Comparison of ENCODE assay signal across 8 mouse cellular contexts in the genomic region with DNA sequence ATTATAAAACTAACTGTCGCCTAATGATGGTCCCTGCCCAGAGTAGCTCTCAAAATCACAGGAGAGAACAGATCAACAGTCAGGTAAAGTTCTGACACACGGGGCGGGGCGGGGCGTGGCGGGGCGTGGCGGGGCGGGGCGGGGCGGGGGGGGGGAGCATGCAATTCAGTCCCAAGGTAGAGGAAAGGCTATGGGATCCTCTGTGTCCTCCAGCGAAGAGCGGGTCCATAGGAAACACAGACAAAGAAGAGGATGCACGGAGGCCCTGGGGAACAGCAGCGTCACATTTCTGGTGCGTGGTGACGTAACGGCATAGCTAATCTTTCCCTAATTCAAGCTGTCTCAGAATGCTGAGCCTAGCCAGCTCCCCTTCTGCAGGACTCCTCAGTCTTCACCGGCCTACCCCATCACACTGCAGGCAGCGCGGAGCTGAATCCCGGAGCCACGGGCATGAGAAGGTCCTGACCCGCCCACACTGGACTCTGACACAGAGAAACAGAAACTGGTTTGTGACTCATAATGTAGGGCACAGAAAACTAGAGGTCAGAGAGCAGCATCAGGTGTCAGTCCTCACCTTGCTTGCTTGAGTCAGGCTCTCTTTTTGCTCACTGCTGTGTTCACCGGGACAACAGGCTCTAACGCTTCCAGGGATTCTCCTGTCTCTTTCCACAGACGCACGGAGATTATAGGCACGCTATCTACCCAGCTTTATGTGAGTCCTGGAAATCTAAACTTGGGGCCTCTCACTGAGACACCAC. TPM values are rescaled to one million over a fixed set of nuclear protein-coding genes. Genes with fewer than 3 reads are reported as not detected.
DNase-seq lines count a peak whose midpoint lies in the region; ATAC-seq and TF ChIP-seq lines count a peak whose summit lies in the region.

No protein-coding gene starts in this region.

- 0 out of 2 replicates have a peak, but pooled peaks have one; percentile 37 for ATAC-seq in forebrain, embryonic 16.5 days

- no peak overlapping the region for H3ac ChIP-seq in myocyte (ENCODE audit: control insufficient read depth, insufficient read length)

- peak overlapping the region; percentile 31; the same call in 1 of the 2 replicates for H3K4me2 ChIP-seq in forebrain, embryonic 16.5 days (ENCODE audit: low read length)
- peak overlapping the region; percentile 58 for H3K4me2 ChIP-seq in myocyte (ENCODE audit: low read depth)

- H3K9me3 ChIP-seq in forebrain, embryonic 16.5 days (ENCODE audit: control insufficient read depth, low read length) = no peaks in the 10 kb centered on the region

- no peaks in the 10 kb centered on the region for H3K36me3 ChIP-seq in forebrain, embryonic 16.5 days (ENCODE audit: control insufficient read depth, insufficient read depth)
- H3K36me3 ChIP-seq in myocyte (ENCODE audit: control insufficient read depth, insufficient read depth) = no peaks in the 10 kb centered on the region

- H3K4me1 ChIP-seq in forebrain, embryonic 16.5 days (replicated peaks; ENCODE audit: control insufficient read depth, insufficient read depth, low read length) = peaks cover 4% of the 10 kb centered on the region

- no peak overlapping the region for H3K9ac ChIP-seq in forebrain, embryonic 16.5 days (replicated peaks; ENCODE audit: low read depth, low read length)

- DNase-seq in spleen, postnatal 4 days (ENCODE audit: low spot score in 2 of 2) = peak; percentile 27 to 65
- DNase-seq in spleen, adult 18-20 months = no peak
- peak; percentile 77 to 84 for DNase-seq in kidney, postnatal 36 days
- no peak for DNase-seq in layer of hippocampus, adult 9-10 months (ENCODE audit: low spot score)
- no peak for DNase-seq in gastrocnemius, adult 8-10 months (ENCODE audit: low spot score in 2 of 2)
- no peak for DNase-seq in adrenal gland, adult 2 months

- no peak overlapping the region for H3K4me3 ChIP-seq in forebrain, embryonic 16.5 days (replicated peaks; ENCODE audit: low read length)
- no peak overlapping the region for H3K4me3 ChIP-seq in myocyte

- TF ChIP-seq POLR2A in myocyte (IDR thresholded peaks at IDR 0.05; ENCODE audit: insufficient read length, low read depth) = no peak

- no peaks in the 10 kb centered on the region for H3K27me3 ChIP-seq in forebrain, embryonic 16.5 days (replicated peaks; ENCODE audit: control insufficient read depth, insufficient read depth, low read length)
- no peaks in the 10 kb centered on the region for H3K27me3 ChIP-seq in myocyte (ENCODE audit: control insufficient read depth, insufficient read depth, insufficient read length)

- no peak overlapping the region for H3K27ac ChIP-seq in forebrain, embryonic 16.5 days (ENCODE audit: low read length)

- 56% methylated on average over 29 of the region's 29 CpGs for WGBS in forebrain, embryonic 16.5 days

- no peaks in the 10 kb centered on the region for H3K79me2 ChIP-seq in myocyte (ENCODE audit: control insufficient read depth, insufficient read depth)

TF ChIP-seq in myocyte, 11 proteins besides CTCF, POLR2A, EP300 and RAD21:
- no peak for TF ChIP-seq MYOD1 (IDR thresholded peaks at IDR 0.05; ENCODE audit: control insufficient read depth in 1 of 3, insufficient read length in 2 of 3, low read depth in 2 of 3)
- TF ChIP-seq USF1 (IDR thresholded peaks at IDR 0.05; ENCODE audit: low read depth) = no peak
- no peak for TF ChIP-seq E2F4 (IDR thresholded peaks at IDR 0.05; ENCODE audit: insufficient read depth)
- no peak for TF ChIP-seq MYOG (IDR thresholded peaks at IDR 0.05; ENCODE audit: control insufficient read depth in 1 of 3, insufficient read depth in 1 of 3, insufficient read length in 2 of 3, low read depth in 2 of 3)
- TF ChIP-seq SRF (IDR thresholded peaks at IDR 0.05; ENCODE audit: control insufficient read depth, insufficient read length, low read depth) = no peak
- TF ChIP-seq TCF12 (IDR thresholded peaks at IDR 0.05; ENCODE audit: insufficient read depth, poor library complexity, severe bottlenecking) = no peak
- TF ChIP-seq TCF3 (IDR thresholded peaks at IDR 0.05; ENCODE audit: insufficient read length, low read depth) = no peak
- TF ChIP-seq MAX (IDR thresholded peaks at IDR 0.05; ENCODE audit: low read depth) = no peak
- no peak for TF ChIP-seq REST (IDR thresholded peaks at IDR 0.05; ENCODE audit: insufficient read depth, insufficient read length)
- no peak for TF ChIP-seq CEBPB (IDR thresholded peaks at IDR 0.05; ENCODE audit: insufficient read depth, poor library complexity, severe bottlenecking)
- no peak for TF ChIP-seq POLR2AphosphoS2 (IDR thresholded peaks at IDR 0.05; ENCODE audit: insufficient read length, low read depth)
TF ChIP-seq in myocyte: peak in this region for 0.

RNA-seq across cellular contexts. Expression of a gene that starts 14.1 kb away (rescaled TPM):
- 4.0 and 4.1 TPM in 2 replicates for polyA plus RNA-seq in forebrain, embryonic 16.5 days (2015; fragmentation: Nextera tagmentation; extraction: Ambion mirVana)
- polyA plus RNA-seq in myocyte (2012; fragmentation: generic; extraction: Trizol) = 0.16 TPM
- total RNA-seq in gastrocnemius, adult 8-10 months (2022) = under 1 TPM in 3 of 4 experiments, not detected in 1; 0.36 to 0.70 (median 0.68) TPM
- 1 to 10 TPM in 1 of 2 experiments, under 1 TPM in 1; 0.52 to 1.1 TPM for total RNA-seq in adrenal gland, adult 2 months (2021)
- 0.11 and 0.20 TPM in 2 replicates for polyA plus RNA-seq in adrenal gland, adult 2 months (2012; rRNA removed)

RNA-seq across cellular contexts. Expression of a gene that starts 58.2 kb away (rescaled TPM):
- polyA plus RNA-seq in forebrain, embryonic 16.5 days (2015; fragmentation: Nextera tagmentation; extraction: Ambion mirVana) = 36.3 and 39.8 TPM in 2 replicates
- 8.1 TPM for polyA plus RNA-seq in myocyte (2012; fragmentation: generic; extraction: Trizol)
- 10 to 100 TPM; 43.8 to 67.3 (median 46.9) TPM for total RNA-seq in gastrocnemius, adult 8-10 months (2022)
- 10 to 100 TPM; 44.1 to 63.9 TPM for total RNA-seq in adrenal gland, adult 2 months (2021)
- 4.1 and 4.4 TPM in 2 replicates for polyA plus RNA-seq in adrenal gland, adult 2 months (2012; rRNA removed)

RNA-seq across cellular contexts. Expression of a gene that starts 58.3 kb away (rescaled TPM):
- polyA plus RNA-seq in forebrain, embryonic 16.5 days (2015; fragmentation: Nextera tagmentation; extraction: Ambion mirVana) = 297 and 302 TPM in 2 replicates
- 27.9 TPM for polyA plus RNA-seq in myocyte (2012; fragmentation: generic; extraction: Trizol)
- 10 to 100 TPM; 20.1 to 27.7 (median 21.3) TPM for total RNA-seq in gastrocnemius, adult 8-10 months (2022)
- 100 to 1,000 TPM; 118 to 137 TPM for total RNA-seq in adrenal gland, adult 2 months (2021)
- 71.8 and 97.5 TPM in 2 replicates for polyA plus RNA-seq in adrenal gland, adult 2 months (2012; rRNA removed)

Comparison
In these comparisons a context has a peak if more than half of its experiments do, and no peak if none do; other contexts are left out.
1. DNase-seq: peak in spleen, postnatal 4 days (2 of 2) and kidney, postnatal 36 days (2 of 2); none in spleen, adult 18-20 months (0 of 2), layer of hippocampus, adult 9-10 months (single experiment), gastrocnemius, adult 8-10 months (0 of 2) and adrenal gland, adult 2 months (single experiment).